Mouse (Mus musculus) ES-Bruce4 (cell line): Measurements from ENCODE around the gene Dtnb.

ENCODE experiments used
- CTCF ChIP-seq: IDR thresholded peaks from one replicate; pipeline ENCODE4 v1.8.1; 2011; ENCODE audit warnings: low read depth, low read length
- EP300 ChIP-seq: IDR thresholded peaks from 2 replicates; pipeline ENCODE4 v1.6.1; 2011; ENCODE audit warnings: low read depth, low read length; ENCODE audit not compliant: insufficient read depth

GRCm38 (mm10) chr12:3602786-3603185, 30.6 kb downstream of the Dtnb start:
- TF ChIP-seq CTCF: no peak
- peak; percentile 98 for TF ChIP-seq EP300
